Mouse (Mus musculus): Measurements from ENCODE around the gene Zfp433. TPM values are rescaled to one million over a fixed set of nuclear protein-coding genes. Genes with fewer than 3 reads are reported as not detected.
A peak's percentile ranks its signal among the peaks of the same experiment; 100 is the strongest.
"Not testable (repeated sequence)": the region's sequence is repeated elsewhere in the genome, so short reads cannot be mapped to it uniquely, and the experiment has no call there.

Zfp433 gene
- polyA plus RNA-seq (2014; fragmentation: Nextera tagmentation; extraction: Ambion mirVana): 17.9 and 18.3 TPM in 2 replicates

DNA sequence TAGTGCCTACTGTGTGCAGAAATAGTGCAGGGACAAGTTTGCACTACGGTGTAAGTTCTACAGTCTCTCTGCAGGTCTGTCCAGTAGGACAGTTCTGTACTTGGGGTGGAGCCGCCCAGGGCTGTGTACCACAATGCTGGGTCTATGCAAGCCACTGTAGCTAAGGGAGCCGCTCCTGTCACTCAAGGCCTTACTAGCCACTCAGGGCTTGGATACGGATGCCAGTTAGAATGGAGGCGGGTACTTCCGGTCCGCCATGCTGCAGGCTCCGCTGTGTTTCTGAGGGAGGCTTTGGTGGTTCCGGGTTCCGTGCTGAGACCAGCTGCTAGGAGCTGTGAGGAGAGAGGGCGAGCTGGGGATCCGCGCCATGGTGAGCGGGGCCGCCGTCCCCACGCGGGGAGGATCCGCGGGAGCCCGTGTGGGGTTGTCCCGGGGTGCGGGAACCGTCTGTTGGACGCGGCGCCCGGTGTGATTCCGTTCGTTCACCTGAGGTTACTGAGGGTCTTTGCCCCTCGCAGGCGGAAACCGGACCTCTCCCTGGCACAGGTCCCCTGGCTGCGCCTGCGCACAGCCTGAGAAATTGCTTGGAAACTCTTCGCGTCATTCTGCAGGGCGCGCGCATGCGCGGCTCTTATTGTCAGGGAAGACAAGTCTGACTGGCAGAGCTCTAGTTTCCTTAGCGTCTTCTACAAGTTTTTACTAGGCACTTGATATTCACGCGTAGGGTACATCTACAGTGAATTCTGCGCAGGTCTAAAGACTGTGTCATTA is at the start of gene Zfp433:
Zfp433 (plus strand) TSS at position 295 of the 771 bp plus-strand sequence.
- H3K9ac ChIP-seq (ENCODE audit: low read length); H3K36me3 ChIP-seq (ENCODE audit: control insufficient read depth, insufficient read depth, low read length); H3K4me2 ChIP-seq (ENCODE audit: low read depth); H3K27me3 ChIP-seq (ENCODE audit: control insufficient read depth, insufficient read depth, low read length); H3K4me3 ChIP-seq (ENCODE audit: low read depth, low read length); H3K4me1 ChIP-seq (ENCODE audit: control insufficient read depth, insufficient read depth, low read length); H3K27ac ChIP-seq (ENCODE audit: low read depth, low read length); DNase-seq (ENCODE audit: low spot score); H3K9me3 ChIP-seq (ENCODE audit: control insufficient read depth, low read length): not testable (repeated sequence)
- WGBS: no CpG with 5 or more reads among the region's 46 CpGs
- ATAC-seq (ENCODE audit: insufficient read depth, low FRiP score, low TSS enrichment): peak; percentile 100

DNA sequence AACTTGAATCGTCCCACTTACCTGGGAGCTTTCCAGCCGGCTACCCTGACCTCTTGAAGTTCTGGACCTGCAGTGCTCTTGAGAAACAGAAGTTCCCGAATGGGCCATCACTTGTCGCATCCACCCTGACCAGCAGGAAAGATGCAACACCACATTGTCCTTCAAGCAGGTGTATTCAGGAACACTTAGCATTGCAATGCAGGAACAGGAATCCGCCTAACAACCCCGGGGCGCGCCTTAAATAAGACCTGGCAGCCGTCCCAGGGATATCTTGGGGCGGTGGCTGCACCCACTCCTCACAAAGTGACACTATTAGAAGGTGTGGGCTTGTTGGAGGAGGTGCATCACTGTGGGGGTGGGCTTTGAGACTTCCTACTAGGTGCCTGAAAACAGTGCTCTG is 49.4 kb upstream of the Zfp433 start:
- Histone ChIP-seq H3K27me3 (ENCODE audit: control insufficient read depth, insufficient read depth, low read length) (no peaks in the 10 kb centered on the region), H3K27ac (ENCODE audit: low read depth, low read length) (no peak overlapping the region), H3K36me3 (ENCODE audit: control insufficient read depth, insufficient read depth, low read length) (peaks cover 6% of the 10 kb centered on the region; the same call in 1 of the 2 replicates), H3K4me3 (ENCODE audit: low read depth, low read length) (no peak overlapping the region), H3K9ac (ENCODE audit: low read length) (no peak overlapping the region), H3K4me1 (ENCODE audit: control insufficient read depth, insufficient read depth, low read length) (no peaks in the 10 kb centered on the region), H3K4me2 (ENCODE audit: low read depth) (no peak overlapping the region), H3K9me3 (ENCODE audit: control insufficient read depth, low read length) (peaks cover 19% of the 10 kb centered on the region)
- no peak for DNase-seq (ENCODE audit: low spot score)
- WGBS: 96% methylated on average over 10 of the region's 10 CpGs
- no peak for ATAC-seq (ENCODE audit: insufficient read depth, low FRiP score, low TSS enrichment)

DNA sequence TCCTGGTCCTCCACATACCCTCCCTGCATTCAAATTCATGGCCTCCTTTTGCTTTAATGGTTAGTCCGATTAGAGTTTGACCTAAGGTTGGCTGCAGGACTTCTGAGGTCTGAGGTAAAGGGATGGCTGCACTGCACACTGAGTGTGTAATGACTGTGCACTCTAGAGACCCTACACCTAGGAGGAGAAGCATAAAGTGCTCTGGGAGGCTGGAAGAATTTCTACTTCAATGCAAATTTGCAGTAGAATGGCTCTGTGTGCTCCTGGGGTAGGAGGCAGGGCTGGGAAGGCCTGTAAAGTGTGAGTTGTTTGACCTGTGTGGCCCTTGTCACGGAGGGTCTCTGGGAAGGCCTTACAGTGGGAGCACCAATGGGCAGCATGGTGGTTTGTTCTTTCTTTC is 48.5 kb upstream of the Zfp433 start:
- Histone ChIP-seq H3K36me3 (ENCODE audit: control insufficient read depth, insufficient read depth, low read length) (peaks cover 6% of the 10 kb centered on the region; the same call in 1 of the 2 replicates), H3K4me2 (ENCODE audit: low read depth) (no peak overlapping the region), H3K27me3 (ENCODE audit: control insufficient read depth, insufficient read depth, low read length) (no peaks in the 10 kb centered on the region), H3K27ac (ENCODE audit: low read depth, low read length) (no peak overlapping the region), H3K9me3 (ENCODE audit: control insufficient read depth, low read length) (peaks cover 19% of the 10 kb centered on the region), H3K9ac (ENCODE audit: low read length) (no peak overlapping the region), H3K4me3 (ENCODE audit: low read depth, low read length) (no peak overlapping the region), H3K4me1 (ENCODE audit: control insufficient read depth, insufficient read depth, low read length) (no peaks in the 10 kb centered on the region)
- ATAC-seq (ENCODE audit: insufficient read depth, low FRiP score, low TSS enrichment) (no peak), DNase-seq (ENCODE audit: low spot score) (no peak)
- 93% methylated on average over 2 of the region's 2 CpGs for WGBS

DNA sequence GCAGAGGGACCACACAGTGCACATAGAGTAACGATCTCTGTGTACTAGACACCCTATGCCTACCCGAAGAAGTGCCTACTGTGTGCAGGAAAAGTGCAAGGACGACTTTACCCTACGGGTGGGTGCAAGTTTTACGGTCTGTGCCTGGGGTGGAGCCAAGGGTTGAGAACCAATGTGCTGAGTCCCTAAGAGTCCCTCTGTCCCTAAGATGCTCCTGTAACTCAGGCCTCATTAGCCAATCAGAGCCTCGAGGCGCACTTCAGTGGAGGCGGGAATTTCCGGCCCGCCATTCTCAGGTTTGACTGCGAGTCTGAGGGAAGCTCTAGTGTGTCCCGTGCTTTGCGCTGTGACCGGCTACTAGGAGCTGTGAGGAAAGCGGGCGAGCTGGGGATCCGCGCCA is 17.5 kb upstream of the Zfp433 start:
- not testable (repeated sequence) for H3K9ac ChIP-seq (ENCODE audit: low read length); H3K4me2 ChIP-seq (ENCODE audit: low read depth); DNase-seq (ENCODE audit: low spot score); H3K27me3 ChIP-seq (ENCODE audit: control insufficient read depth, insufficient read depth, low read length); H3K9me3 ChIP-seq (ENCODE audit: control insufficient read depth, low read length); ATAC-seq (ENCODE audit: insufficient read depth, low FRiP score, low TSS enrichment); H3K4me3 ChIP-seq (ENCODE audit: low read depth, low read length); H3K27ac ChIP-seq (ENCODE audit: low read depth, low read length); H3K36me3 ChIP-seq (ENCODE audit: control insufficient read depth, insufficient read depth, low read length); H3K4me1 ChIP-seq (ENCODE audit: control insufficient read depth, insufficient read depth, low read length)
- WGBS: no CpG with 5 or more reads among the region's 18 CpGs

DNA sequence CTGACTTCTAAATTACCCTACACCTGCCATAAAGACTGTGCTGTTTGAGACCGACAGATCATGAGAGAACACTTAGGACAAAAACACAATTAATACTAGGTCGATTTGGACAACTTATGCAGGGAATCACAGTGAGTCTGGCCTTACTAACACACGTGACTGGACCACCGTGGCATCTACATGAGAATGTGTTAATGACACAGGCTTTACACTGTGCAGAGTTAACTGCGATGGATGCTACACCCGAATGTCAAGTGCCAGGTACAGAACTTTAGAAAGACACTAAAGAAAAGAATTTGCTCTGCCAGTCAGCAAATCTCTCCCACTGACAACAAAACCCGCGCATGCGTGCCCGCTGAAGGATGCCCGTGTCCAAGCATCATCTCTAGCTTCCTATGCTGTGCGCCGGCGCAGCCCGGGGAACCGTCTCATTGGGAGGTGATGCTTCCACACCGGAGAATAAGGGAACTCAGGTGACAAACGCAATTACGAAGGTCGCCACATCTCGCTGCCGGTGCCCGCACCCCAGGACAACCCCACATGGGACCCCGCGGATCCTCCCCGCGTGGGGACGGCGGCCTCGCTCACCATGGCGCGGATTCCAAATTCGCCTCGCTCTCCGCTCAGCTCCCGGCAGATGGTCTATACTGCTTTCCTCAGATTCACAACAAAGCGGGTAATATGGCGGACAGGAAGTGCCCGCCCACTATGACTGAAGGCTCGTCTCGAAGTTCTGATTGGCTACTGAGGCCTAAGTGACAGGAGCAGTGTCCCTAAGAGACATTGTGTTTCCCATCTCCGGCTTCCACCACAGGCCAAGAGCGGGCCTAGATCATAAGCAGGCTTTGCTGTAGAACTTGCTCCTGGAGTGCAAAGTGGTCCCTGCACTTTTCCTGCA is 66.1 kb downstream of the Zfp433 start, which contains the start of gene Gm3055:
Gm3055 (minus strand) TSS at position 656 of the 898 bp plus-strand sequence.
- H3K4me1 ChIP-seq (ENCODE audit: control insufficient read depth, insufficient read depth, low read length); H3K9ac ChIP-seq (ENCODE audit: low read length); H3K4me2 ChIP-seq (ENCODE audit: low read depth); H3K4me3 ChIP-seq (ENCODE audit: low read depth, low read length); H3K27ac ChIP-seq (ENCODE audit: low read depth, low read length); H3K27me3 ChIP-seq (ENCODE audit: control insufficient read depth, insufficient read depth, low read length); DNase-seq (ENCODE audit: low spot score); H3K36me3 ChIP-seq (ENCODE audit: control insufficient read depth, insufficient read depth, low read length); H3K9me3 ChIP-seq (ENCODE audit: control insufficient read depth, low read length): not testable (repeated sequence)
- WGBS: no CpG with 5 or more reads among the region's 43 CpGs
- ATAC-seq (ENCODE audit: insufficient read depth, low FRiP score, low TSS enrichment): peak; percentile 97

DNA sequence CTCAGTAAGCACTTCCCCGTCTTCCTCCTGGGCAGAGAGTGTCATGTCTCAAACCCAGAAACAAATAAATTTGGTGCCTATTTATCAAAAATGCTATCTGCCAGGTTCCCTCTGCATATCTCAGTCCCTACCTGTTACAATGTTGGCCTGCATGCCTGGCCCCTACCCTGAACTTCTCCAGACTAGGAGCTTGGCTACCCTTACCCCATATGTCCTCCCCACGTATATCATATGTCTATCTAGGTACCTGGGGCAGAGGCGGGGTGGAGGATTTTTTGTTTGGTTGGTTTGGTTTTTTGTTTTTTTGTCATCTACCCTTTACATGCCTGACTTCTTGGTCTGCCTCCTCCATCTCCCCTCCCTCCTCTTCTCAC is 66.8 kb downstream of the Zfp433 start:
- DNase-seq (ENCODE audit: low spot score); H3K9me3 ChIP-seq (ENCODE audit: control insufficient read depth, low read length); H3K4me2 ChIP-seq (ENCODE audit: low read depth); H3K9ac ChIP-seq (ENCODE audit: low read length); H3K4me1 ChIP-seq (ENCODE audit: control insufficient read depth, insufficient read depth, low read length); H3K36me3 ChIP-seq (ENCODE audit: control insufficient read depth, insufficient read depth, low read length); H3K27ac ChIP-seq (ENCODE audit: low read depth, low read length); H3K4me3 ChIP-seq (ENCODE audit: low read depth, low read length); H3K27me3 ChIP-seq (ENCODE audit: control insufficient read depth, insufficient read depth, low read length): not testable (repeated sequence)
- ATAC-seq (ENCODE audit: insufficient read depth, low FRiP score, low TSS enrichment): 0 out of 2 replicates have a peak, but pooled peaks have one; percentile 2
- no CpG with 5 or more reads among the region's 3 CpGs for WGBS

Other genes starting within 250 kb of the Zfp433 start
- 16.8 TPM in 2 replicates for gene Nfic, start 249.2 kb upstream of the Zfp433 start, polyA plus RNA-seq (2014; fragmentation: Nextera tagmentation; extraction: Ambion mirVana)
- gene Celf5, start 222.1 kb upstream of the Zfp433 start, polyA plus RNA-seq (2014; fragmentation: Nextera tagmentation; extraction: Ambion mirVana): 10.6 and 11.1 TPM in 2 replicates
- 66.2 and 74.2 TPM in 2 replicates for gene Ncln, start 208.4 kb upstream of the Zfp433 start, polyA plus RNA-seq (2014; fragmentation: Nextera tagmentation; extraction: Ambion mirVana)
- gene S1pr4, start 204.7 kb upstream of the Zfp433 start, polyA plus RNA-seq (2014; fragmentation: Nextera tagmentation; extraction: Ambion mirVana): 0.45 and 0.58 TPM in 2 replicates
- gene Gna15, start 180.6 kb upstream of the Zfp433 start, polyA plus RNA-seq (2014; fragmentation: Nextera tagmentation; extraction: Ambion mirVana): 0.41 TPM in 2 replicates
- 74.6 and 78.8 TPM in 2 replicates for gene Gna11, start 159.6 kb upstream of the Zfp433 start, polyA plus RNA-seq (2014; fragmentation: Nextera tagmentation; extraction: Ambion mirVana)
- gene Aes, start 145.3 kb upstream of the Zfp433 start, polyA plus RNA-seq (2014; fragmentation: Nextera tagmentation; extraction: Ambion mirVana): 266 and 278 TPM in 2 replicates
- gene Tle2, start 130.3 kb upstream of the Zfp433 start, polyA plus RNA-seq (2014; fragmentation: Nextera tagmentation; extraction: Ambion mirVana): 7.0 and 7.3 TPM in 2 replicates
- gene Tle6, start 103.8 kb upstream of the Zfp433 start, polyA plus RNA-seq (2014; fragmentation: Nextera tagmentation; extraction: Ambion mirVana): 6.4 and 7.0 TPM in 2 replicates
- 0.43 and 0.80 TPM in 2 replicates for gene BC025920, start 98.6 kb upstream of the Zfp433 start, polyA plus RNA-seq (2014; fragmentation: Nextera tagmentation; extraction: Ambion mirVana)
- gene Sirt6, start 77.0 kb upstream of the Zfp433 start, polyA plus RNA-seq (2014; fragmentation: Nextera tagmentation; extraction: Ambion mirVana): 45.7 and 46.6 TPM in 2 replicates
- 4.0 and 4.6 TPM in 2 replicates for gene Ankrd24, start 76.3 kb upstream of the Zfp433 start, polyA plus RNA-seq (2014; fragmentation: Nextera tagmentation; extraction: Ambion mirVana)
- gene Gm10778, start 55.8 kb upstream of the Zfp433 start, polyA plus RNA-seq (2014; fragmentation: Nextera tagmentation; extraction: Ambion mirVana): 6.5 and 6.7 TPM in 2 replicates
- 16.3 and 18.0 TPM in 2 replicates for gene Gm3055, start 66.3 kb downstream of the Zfp433 start, polyA plus RNA-seq (2014; fragmentation: Nextera tagmentation; extraction: Ambion mirVana)
- 4.2 and 4.5 TPM in 2 replicates for gene Gm4767, start 107.4 kb downstream of the Zfp433 start, polyA plus RNA-seq (2014; fragmentation: Nextera tagmentation; extraction: Ambion mirVana)
- gene Gm32687, start 159.1 kb downstream of the Zfp433 start, polyA plus RNA-seq (2014; fragmentation: Nextera tagmentation; extraction: Ambion mirVana): 12.7 and 16.4 TPM in 2 replicates
- 4.1 and 4.7 TPM in 2 replicates for gene Zfp781, start 225.7 kb downstream of the Zfp433 start, polyA plus RNA-seq (2014; fragmentation: Nextera tagmentation; extraction: Ambion mirVana)

Measured in neural tube, embryonic 11.5 days (tissue).